Mouse (Mus musculus): ENCODE data around the gene Ppip5k2. TPM values are rescaled to one million over a fixed set of nuclear protein-coding genes. Genes with fewer than 3 reads are reported as not detected.
A peak's percentile ranks its signal among the peaks of the same experiment; 100 is the strongest.
"Not testable (repeated sequence)": the region's sequence is repeated elsewhere in the genome, so short reads cannot be mapped to it uniquely, and the experiment has no call there.

Ppip5k2 gene
- polyA plus RNA-seq, 1 experiment from 2014 or later, result 56.0 TPM

- no peak overlapping the region for H3K4me3 ChIP-seq
- no peak for DNase-seq (ENCODE audit: low spot score)
- WGBS, result 88% methylated on average over 6 of the region's 6 CpGs
- H3K36me3 ChIP-seq (replicated peaks), result no peaks in the 10 kb centered on the region
- H3K9me3 ChIP-seq, result no peaks in the 10 kb centered on the region
- H3K4me1 ChIP-seq, result peaks cover 10% of the 10 kb centered on the region
- H3K27ac ChIP-seq (replicated peaks), result no peak overlapping the region
- H3K27me3 ChIP-seq (replicated peaks; ENCODE audit: low read depth, poor library complexity, severe bottlenecking), result no peaks in the 10 kb centered on the region
These were observed 3.2 kb upstream of the Ppip5k2 start for GRCm38 (mm10) chr1:97773362-97773761.

GRCm38 (mm10) chr1:97771727-97772126, 1.5 kb upstream of the Ppip5k2 start:
- Histone ChIP-seq H3K4me3 (no peak overlapping the region), H3K36me3 (replicated peaks) (no peaks in the 10 kb centered on the region), H3K27me3 (replicated peaks; ENCODE audit: low read depth, poor library complexity, severe bottlenecking) (no peaks in the 10 kb centered on the region), H3K9me3 (no peaks in the 10 kb centered on the region), H3K27ac (replicated peaks) (no peak overlapping the region), H3K4me1 (peaks cover 20% of the 10 kb centered on the region)
- 89% methylated on average over 5 of the region's 5 CpGs for WGBS
- no peak for DNase-seq (ENCODE audit: low spot score)

DNA sequence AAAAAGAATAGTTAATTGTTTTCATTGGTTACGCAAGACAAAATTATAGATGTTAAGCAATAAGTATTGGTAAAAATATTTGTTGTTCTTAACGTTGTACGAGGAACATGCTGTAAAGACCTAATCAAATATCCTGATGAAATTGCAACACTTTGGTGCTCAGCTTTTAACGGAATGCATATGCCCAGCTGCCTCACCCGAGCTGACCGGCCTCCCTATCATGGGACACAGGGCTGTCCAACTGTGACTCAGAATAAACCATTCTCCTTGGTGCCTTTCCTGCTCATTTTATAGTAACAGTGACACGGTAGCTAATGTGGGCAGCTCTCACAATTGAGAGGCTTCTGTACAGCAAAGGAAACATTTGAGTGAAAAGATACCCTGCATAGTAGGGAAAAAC, 907 bp upstream of the Ppip5k2 start:
- DNase-seq (ENCODE audit: low spot score), result no peak
- H3K4me1 ChIP-seq, result peaks cover 20% of the 10 kb centered on the region
- H3K36me3 ChIP-seq (replicated peaks), result no peaks in the 10 kb centered on the region
- 74% methylated on average over 7 of the region's 7 CpGs for WGBS
- no peaks in the 10 kb centered on the region for H3K9me3 ChIP-seq
- no peaks in the 10 kb centered on the region for H3K27me3 ChIP-seq (replicated peaks; ENCODE audit: low read depth, poor library complexity, severe bottlenecking)
- H3K27ac ChIP-seq (replicated peaks), result no peak overlapping the region
- H3K4me3 ChIP-seq, result peak overlapping the region; percentile 90

- DNase-seq (ENCODE audit: low spot score), result peak; percentile 50
- Histone ChIP-seq H3K27me3 (replicated peaks; ENCODE audit: low read depth, poor library complexity, severe bottlenecking) (no peaks in the 10 kb centered on the region), H3K27ac (replicated peaks) (peak overlapping the region; percentile 90), H3K9me3 (no peaks in the 10 kb centered on the region), H3K36me3 (replicated peaks) (no peaks in the 10 kb centered on the region), H3K4me3 (peak overlapping the region; percentile 90), H3K4me1 (peaks cover 20% of the 10 kb centered on the region)
- under 1% methylated on average over 40 of the region's 40 CpGs for WGBS
These were observed 812 bp downstream of the Ppip5k2 start for GRCm38 (mm10) chr1:97769294-97769903.

DNA sequence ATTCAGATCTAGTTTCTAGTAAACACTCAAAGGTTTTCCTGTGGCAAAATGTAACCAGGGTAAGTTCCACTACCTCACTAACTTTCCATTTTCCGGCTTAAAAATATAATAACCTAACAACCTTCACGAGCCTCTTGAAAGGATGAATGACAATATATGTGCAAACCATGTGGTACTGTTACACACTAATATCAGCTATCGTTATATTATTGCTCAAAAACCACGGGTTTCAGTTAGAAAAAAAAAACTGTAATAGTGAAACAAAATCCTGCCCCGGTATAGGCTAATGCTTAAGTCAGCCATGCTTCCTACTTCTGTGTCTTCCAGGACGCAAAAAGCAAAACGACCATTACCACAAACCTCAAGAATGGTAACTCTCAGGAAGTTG, 1.3 kb downstream of the Ppip5k2 start:
- H3K27ac ChIP-seq (replicated peaks), result peak overlapping the region; percentile 90
- 15% methylated on average over 7 of the region's 7 CpGs for WGBS
- no peak for DNase-seq (ENCODE audit: low spot score)

DNA sequence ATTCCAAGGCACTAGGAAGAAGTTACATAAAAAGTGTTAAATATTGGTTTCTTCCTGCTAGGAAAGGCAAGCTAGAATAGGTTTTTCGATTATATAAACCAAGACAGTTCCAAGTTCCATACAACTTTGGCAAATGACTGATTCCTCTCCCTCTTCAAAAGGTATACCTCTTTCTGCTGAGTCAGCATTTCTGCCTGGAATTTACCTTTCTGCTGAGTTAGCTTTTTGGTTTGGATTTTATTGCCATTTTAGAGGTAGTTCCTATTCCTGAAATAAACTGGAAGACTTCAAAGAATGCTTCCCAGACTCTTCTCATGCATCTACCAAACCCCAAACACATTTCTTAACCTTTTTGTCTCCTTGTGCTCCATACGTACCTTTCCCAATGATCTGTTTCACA, 2.1 kb downstream of the Ppip5k2 start:
- H3K27me3 ChIP-seq (replicated peaks; ENCODE audit: low read depth, poor library complexity, severe bottlenecking), result no peaks in the 10 kb centered on the region
- no peaks in the 10 kb centered on the region for H3K36me3 ChIP-seq (replicated peaks)
- H3K9me3 ChIP-seq, result no peaks in the 10 kb centered on the region
- no peak overlapping the region for H3K27ac ChIP-seq (replicated peaks)
- 83% methylated on average over 2 of the region's 2 CpGs for WGBS
- no peak for DNase-seq (ENCODE audit: low spot score)
- H3K4me1 ChIP-seq, result peaks cover 20% of the 10 kb centered on the region
- peak overlapping the region; percentile 90 for H3K4me3 ChIP-seq

More for the DNA sequence above, 1.3 kb downstream of the Ppip5k2 start:
- Histone ChIP-seq H3K4me3 (peak overlapping the region; percentile 90), H3K36me3 (replicated peaks) (no peaks in the 10 kb centered on the region), H3K9me3 (no peaks in the 10 kb centered on the region), H3K27me3 (replicated peaks; ENCODE audit: low read depth, poor library complexity, severe bottlenecking) (no peaks in the 10 kb centered on the region), H3K4me1 (peaks cover 20% of the 10 kb centered on the region)

GRCm38 (mm10) chr1:97765712-97766111, 4.5 kb downstream of the Ppip5k2 start:
- H3K27ac ChIP-seq (replicated peaks); H3K9me3 ChIP-seq; DNase-seq (ENCODE audit: low spot score); H3K36me3 ChIP-seq (replicated peaks); H3K27me3 ChIP-seq (replicated peaks; ENCODE audit: low read depth, poor library complexity, severe bottlenecking); H3K4me3 ChIP-seq: not testable (repeated sequence)
- H3K4me1 ChIP-seq, result peaks cover 15% of the 10 kb centered on the region
- WGBS, result 84% methylated on average over 4 of the region's 4 CpGs

DNA sequence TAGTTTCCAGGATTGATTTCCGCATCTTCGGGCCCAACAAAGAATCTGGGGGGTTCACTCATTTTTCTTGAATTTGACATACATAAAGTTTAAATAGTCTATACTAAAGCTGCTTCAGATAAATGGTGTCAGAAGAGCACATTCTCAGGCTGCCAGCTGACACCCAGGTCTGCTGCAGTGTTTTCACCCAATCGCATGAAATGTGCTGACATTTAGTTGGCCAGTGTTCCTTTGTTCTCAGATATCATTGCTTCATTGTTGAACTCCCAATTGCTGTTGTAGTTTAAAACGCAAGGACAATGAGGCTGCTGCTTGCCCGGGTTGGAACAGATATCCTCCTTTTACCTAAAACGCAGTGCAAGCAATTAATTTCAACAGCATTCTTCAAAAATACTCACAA, 8.7 kb downstream of the Ppip5k2 start:
- Histone ChIP-seq H3K36me3 (replicated peaks) (peaks cover 18% of the 10 kb centered on the region), H3K27me3 (replicated peaks; ENCODE audit: low read depth, poor library complexity, severe bottlenecking) (no peaks in the 10 kb centered on the region), H3K9me3 (no peaks in the 10 kb centered on the region), H3K4me1 (no peaks in the 10 kb centered on the region), H3K27ac (replicated peaks) (no peak overlapping the region), H3K4me3 (no peak overlapping the region)
- no peak for DNase-seq (ENCODE audit: low spot score)
- WGBS, result 87% methylated on average over 6 of the region's 6 CpGs

- 71% methylated on average over 7 of the region's 7 CpGs for WGBS
- peaks cover 27% of the 10 kb centered on the region for H3K36me3 ChIP-seq (replicated peaks)
- H3K9me3 ChIP-seq, result no peaks in the 10 kb centered on the region
- no peaks in the 10 kb centered on the region for H3K4me1 ChIP-seq
- no peak for DNase-seq (ENCODE audit: low spot score)
- no peak overlapping the region for H3K4me3 ChIP-seq
- H3K27me3 ChIP-seq (replicated peaks; ENCODE audit: low read depth, poor library complexity, severe bottlenecking), result no peaks in the 10 kb centered on the region
- no peak overlapping the region for H3K27ac ChIP-seq (replicated peaks)
These were observed 9.6 kb downstream of the Ppip5k2 start for GRCm38 (mm10) chr1:97760598-97760997.

DNA sequence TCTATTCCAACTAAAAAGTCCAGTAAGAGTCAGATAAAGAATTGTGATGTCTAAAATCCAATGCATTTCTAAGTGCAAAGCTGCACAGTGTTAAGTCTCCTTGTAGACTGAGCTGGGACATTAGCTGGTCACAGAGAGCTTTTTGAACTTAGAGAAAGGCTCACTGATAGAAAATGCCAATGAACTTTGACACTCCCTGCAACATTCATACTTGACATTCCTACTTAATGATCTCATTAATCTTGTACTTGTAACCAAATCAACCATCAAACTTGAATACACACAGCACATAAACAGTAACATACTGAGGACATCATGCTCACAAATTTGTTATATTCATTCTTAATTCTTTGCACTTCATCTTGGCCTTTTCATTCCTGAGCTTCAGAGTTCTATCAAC, 10.4 kb downstream of the Ppip5k2 start:
- no peaks in the 10 kb centered on the region for H3K9me3 ChIP-seq
- no peak overlapping the region for H3K27ac ChIP-seq (replicated peaks)
- no peaks in the 10 kb centered on the region for H3K27me3 ChIP-seq (replicated peaks; ENCODE audit: low read depth, poor library complexity, severe bottlenecking)
- no peak overlapping the region for H3K4me3 ChIP-seq
- no peaks in the 10 kb centered on the region for H3K4me1 ChIP-seq
- peaks cover 34% of the 10 kb centered on the region for H3K36me3 ChIP-seq (replicated peaks)
- DNase-seq (ENCODE audit: low spot score), result no peak

DNA sequence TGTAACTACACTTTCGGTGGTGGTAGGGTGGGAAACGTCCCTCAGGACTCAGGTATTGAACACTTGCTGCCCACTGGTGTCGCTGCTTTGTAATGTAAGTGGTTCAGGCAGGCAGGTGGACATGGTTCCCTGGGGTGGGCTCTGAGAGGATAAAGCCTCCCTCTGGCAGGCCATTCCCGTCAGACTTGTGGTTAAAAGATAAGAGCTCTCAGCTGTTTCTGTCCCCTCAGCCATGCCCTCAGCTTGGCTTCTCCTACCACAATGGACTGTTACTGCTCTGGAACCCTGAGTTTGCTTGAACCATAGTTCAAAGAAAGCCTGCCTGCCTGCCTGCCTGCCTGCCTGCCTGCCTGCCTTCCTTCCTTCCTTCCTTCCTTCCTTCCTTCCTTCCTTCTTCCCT, 15.8 kb downstream of the Ppip5k2 start:
- no peak overlapping the region for H3K27ac ChIP-seq (replicated peaks)
- WGBS, result 80% methylated on average over 4 of the region's 4 CpGs
- DNase-seq (ENCODE audit: low spot score), result no peak
- no peaks in the 10 kb centered on the region for H3K9me3 ChIP-seq
- H3K36me3 ChIP-seq (replicated peaks), result peaks cover 70% of the 10 kb centered on the region
- H3K4me1 ChIP-seq, result no peaks in the 10 kb centered on the region
- no peak overlapping the region for H3K4me3 ChIP-seq
- H3K27me3 ChIP-seq (replicated peaks; ENCODE audit: low read depth, poor library complexity, severe bottlenecking), result no peaks in the 10 kb centered on the region

DNA sequence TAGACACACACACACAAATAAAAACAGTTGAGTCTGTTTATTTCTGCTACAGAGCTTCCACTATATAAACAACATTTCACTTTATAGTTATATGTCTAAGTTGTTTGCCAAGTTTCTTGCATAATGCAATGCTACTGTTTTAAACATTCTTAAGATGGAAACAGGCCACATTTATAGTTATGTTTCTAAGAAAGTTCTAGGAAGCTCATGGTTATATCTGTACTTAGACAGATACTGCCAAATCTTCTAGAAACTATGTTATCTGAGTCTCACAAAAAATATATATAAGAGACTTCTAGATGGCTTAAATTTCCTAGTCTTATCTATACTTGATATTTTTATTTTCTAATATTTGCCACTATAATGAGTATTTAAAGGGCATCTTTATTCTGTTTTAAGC, 17.0 kb downstream of the Ppip5k2 start:
- no peak for DNase-seq (ENCODE audit: low spot score)
- no peak overlapping the region for H3K4me3 ChIP-seq
- no peak overlapping the region for H3K27ac ChIP-seq (replicated peaks)
- H3K4me1 ChIP-seq, result no peaks in the 10 kb centered on the region
- no peaks in the 10 kb centered on the region for H3K27me3 ChIP-seq (replicated peaks; ENCODE audit: low read depth, poor library complexity, severe bottlenecking)
- peaks cover 77% of the 10 kb centered on the region for H3K36me3 ChIP-seq (replicated peaks)
- no peaks in the 10 kb centered on the region for H3K9me3 ChIP-seq

GRCm38 (mm10) chr1:97748163-97748562, 22.0 kb downstream of the Ppip5k2 start:
- Histone ChIP-seq H3K4me1 (no peaks in the 10 kb centered on the region), H3K4me3 (no peak overlapping the region), H3K27ac (replicated peaks) (no peak overlapping the region), H3K9me3 (no peaks in the 10 kb centered on the region), H3K27me3 (replicated peaks; ENCODE audit: low read depth, poor library complexity, severe bottlenecking) (no peaks in the 10 kb centered on the region), H3K36me3 (replicated peaks) (peaks cover 88% of the 10 kb centered on the region)
- no peak for DNase-seq (ENCODE audit: low spot score)
- 92% methylated on average over 3 of the region's 3 CpGs for WGBS

DNA sequence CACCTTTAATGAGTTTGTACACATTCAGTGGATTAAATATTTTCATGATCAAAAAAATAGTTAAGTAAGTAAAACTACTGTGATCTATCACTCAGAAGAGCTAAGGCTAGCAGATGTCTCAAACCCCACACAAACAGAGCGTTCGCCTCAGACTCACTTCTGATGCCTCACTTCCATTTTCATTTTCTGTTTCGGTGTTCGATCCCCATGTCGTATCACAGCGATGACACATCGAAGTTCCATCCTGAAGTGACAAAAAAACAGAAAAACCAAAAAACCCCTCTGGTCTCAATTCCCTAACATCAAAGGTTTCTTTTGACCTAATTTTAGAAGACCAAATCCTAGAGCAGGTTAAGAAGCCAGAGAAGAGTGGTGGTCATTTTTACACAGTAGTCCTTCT, 23.9 kb downstream of the Ppip5k2 start:
- no peak for DNase-seq (ENCODE audit: low spot score)
- Histone ChIP-seq H3K27me3 (replicated peaks; ENCODE audit: low read depth, poor library complexity, severe bottlenecking) (no peaks in the 10 kb centered on the region), H3K4me1 (no peaks in the 10 kb centered on the region), H3K36me3 (replicated peaks) (peaks cover 87% of the 10 kb centered on the region), H3K9me3 (no peaks in the 10 kb centered on the region), H3K4me3 (no peak overlapping the region), H3K27ac (replicated peaks) (no peak overlapping the region)
- 96% methylated on average over 7 of the region's 7 CpGs for WGBS
